ENCODE assay signal across 8 mouse cellular contexts in genomic region chr13:58149033-58149558, GRCm38 (mm10). TPM values are rescaled to one million over a fixed set of nuclear protein-coding genes. Genes with fewer than 3 reads are reported as not detected.
A peak's percentile ranks its signal among the peaks of the same experiment; 100 is the strongest.
DNase-seq lines count a peak whose midpoint lies in the region; ATAC-seq and TF ChIP-seq lines count a peak whose summit lies in the region.

No protein-coding gene starts in this region.

- TF ChIP-seq POLR2A in kidney, adult 2 months (IDR thresholded peaks at IDR 0.05; ENCODE audit: low read depth, low read length), result no peak
- no peak for TF ChIP-seq POLR2A in myocyte (IDR thresholded peaks at IDR 0.05; ENCODE audit: insufficient read length, low read depth)

- peak overlapping the region; percentile 89 for H3K4me2 ChIP-seq in liver, embryonic 11.5 days
- H3K4me2 ChIP-seq in myocyte (ENCODE audit: low read depth), result peak overlapping the region; percentile 90

- WGBS in kidney, adult 2 months, result 34% methylated on average over 5 of the region's 5 CpGs
- WGBS in liver, embryonic 11.5 days, result 47% methylated on average over 5 of the region's 5 CpGs

- ATAC-seq in liver, embryonic 11.5 days (replicated peaks; ENCODE audit: low FRiP score), result peak; percentile 53; the same call in 1 of the 2 replicates

- no peak overlapping the region for H3K27ac ChIP-seq in kidney, adult 2 months (ENCODE audit: insufficient read depth, low read depth, low read length)
- no peak overlapping the region; the same call in 1 of the 2 replicates for H3K27ac ChIP-seq in liver, embryonic 11.5 days (ENCODE audit: low read depth, low read length)

- H3K9me3 ChIP-seq in liver, embryonic 11.5 days (ENCODE audit: control insufficient read depth, low read length), result no peaks in the 10 kb centered on the region

- H3K9ac ChIP-seq in liver, embryonic 11.5 days (ENCODE audit: low read depth, low read length), result no peak overlapping the region

- intact Hi-C loops in heart, postnatal 10 days (cut with DNase I), result no loop called here

- TF ChIP-seq CTCF in kidney, adult 2 months (conservative IDR thresholded peaks at IDR 0.05; ENCODE audit: insufficient read depth, insufficient read length, low read depth, low read length), result 0 out of 2 replicates have a peak, but pooled peaks have one; percentile 18

- no peak overlapping the region for H3ac ChIP-seq in myocyte (ENCODE audit: control insufficient read depth, insufficient read length)

- H3K79me2 ChIP-seq in myocyte (ENCODE audit: control insufficient read depth, insufficient read depth), result no peaks in the 10 kb centered on the region

- peak; percentile 44 for DNase-seq in kidney, adult 2 months
- no peak for DNase-seq in kidney, adult 11 months
- DNase-seq in embryo, embryonic 10.5 days (ENCODE audit: low spot score), result peak; percentile 63
- peak; percentile 28 to 52 for DNase-seq in heart, postnatal 10 days
- no peak for DNase-seq in liver, embryonic 11.5 days (ENCODE audit: low spot score)
- DNase-seq in frontal cortex, postnatal 36 days (ENCODE audit: low spot score in 2 of 2), result no peak
- DNase-seq in ovary, adult 18-20 months (ENCODE audit: low spot score), result no peak

- H3K4me1 ChIP-seq in kidney, adult 2 months (ENCODE audit: control insufficient read depth, insufficient read depth, low read length), result no peaks in the 10 kb centered on the region
- no peaks in the 10 kb centered on the region for H3K4me1 ChIP-seq in liver, embryonic 11.5 days (replicated peaks; ENCODE audit: control insufficient read depth, insufficient read depth, low read length)

- no peak overlapping the region for H3K4me3 ChIP-seq in kidney, adult 2 months (ENCODE audit: insufficient read depth, low read depth, low read length)
- H3K4me3 ChIP-seq in liver, embryonic 11.5 days (ENCODE audit: low read depth, low read length), result peak overlapping the region; percentile 48
- H3K4me3 ChIP-seq in myocyte, result no peak overlapping the region

- H3K36me3 ChIP-seq in kidney, adult 2 months (ENCODE audit: control insufficient read depth, insufficient read depth, low read length), result no peaks in the 10 kb centered on the region
- H3K36me3 ChIP-seq in liver, embryonic 11.5 days (ENCODE audit: control insufficient read depth, insufficient read depth, low read length), result no peaks in the 10 kb centered on the region
- H3K36me3 ChIP-seq in myocyte (ENCODE audit: control insufficient read depth, insufficient read depth), result no peaks in the 10 kb centered on the region

- H3K27me3 ChIP-seq in kidney, adult 2 months (replicated peaks; ENCODE audit: control insufficient read depth, insufficient read depth, low read length), result no peaks in the 10 kb centered on the region
- no peaks in the 10 kb centered on the region for H3K27me3 ChIP-seq in liver, embryonic 11.5 days (replicated peaks; ENCODE audit: control insufficient read depth, insufficient read depth, low read length)
- H3K27me3 ChIP-seq in myocyte (ENCODE audit: control insufficient read depth, insufficient read depth, insufficient read length), result peaks cover 8% of the 10 kb centered on the region

TF ChIP-seq in myocyte, 11 proteins besides CTCF, POLR2A, EP300 and RAD21:
- TF ChIP-seq TCF12 (IDR thresholded peaks at IDR 0.05; ENCODE audit: insufficient read depth, poor library complexity, severe bottlenecking) (no peak), MYOD1 (IDR thresholded peaks at IDR 0.05; ENCODE audit: control insufficient read depth in 1 of 3, insufficient read length in 2 of 3, low read depth in 2 of 3) (no peak), CEBPB (IDR thresholded peaks at IDR 0.05; ENCODE audit: insufficient read depth, poor library complexity, severe bottlenecking) (no peak), POLR2AphosphoS2 (IDR thresholded peaks at IDR 0.05; ENCODE audit: insufficient read length, low read depth) (no peak), MYOG (IDR thresholded peaks at IDR 0.05; ENCODE audit: control insufficient read depth in 1 of 3, insufficient read depth in 1 of 3, insufficient read length in 2 of 3, low read depth in 2 of 3) (no peak), REST (IDR thresholded peaks at IDR 0.05; ENCODE audit: insufficient read depth, insufficient read length) (no peak), TCF3 (IDR thresholded peaks at IDR 0.05; ENCODE audit: insufficient read length, low read depth) (no peak)

RNA-seq across cellular contexts. Expression of gene Idnk, which starts 8.4 kb away (rescaled TPM):
- 21.0 and 27.4 TPM in 2 replicates for polyA plus RNA-seq in kidney, adult 2 months (2012; rRNA removed)
- total RNA-seq in heart, postnatal 10 days (2021), result 10 to 100 TPM; 21.3 to 22.0 TPM
- polyA plus RNA-seq in liver, embryonic 11.5 days (2014; fragmentation: Nextera tagmentation; extraction: Ambion mirVana), result 37.9 and 38.0 TPM in 2 replicates
- 21.0 TPM for polyA plus RNA-seq in myocyte (2012; fragmentation: generic; extraction: Trizol)

RNA-seq across cellular contexts. Expression of gene Hnrnpa0, which starts 20.7 kb away (rescaled TPM):
- 38.3 and 46.8 TPM in 2 replicates for polyA plus RNA-seq in kidney, adult 2 months (2012; rRNA removed)
- total RNA-seq in heart, postnatal 10 days (2021), result 100 to 1,000 TPM; 139 to 141 TPM
- 18.7 and 22.8 TPM in 2 replicates for polyA plus RNA-seq in liver, embryonic 11.5 days (2014; fragmentation: Nextera tagmentation; extraction: Ambion mirVana)
- 122 TPM for polyA plus RNA-seq in myocyte (2012; fragmentation: generic; extraction: Trizol)

RNA-seq across cellular contexts. Expression of gene Klhl3, which starts 35.7 kb away (rescaled TPM):
- 24.7 and 26.3 TPM in 2 replicates for polyA plus RNA-seq in kidney, adult 2 months (2012; rRNA removed)
- total RNA-seq in heart, postnatal 10 days (2021), result 1 to 10 TPM; 4.3 to 4.8 TPM
- 1.9 and 2.7 TPM in 2 replicates for polyA plus RNA-seq in liver, embryonic 11.5 days (2014; fragmentation: Nextera tagmentation; extraction: Ambion mirVana)
- polyA plus RNA-seq in myocyte (2012; fragmentation: generic; extraction: Trizol), result 0.01 TPM

Comparison
In these comparisons a context has a peak if more than half of its experiments do, and no peak if none do; other contexts are left out.
1. DNase-seq: peak in kidney, adult 2 months (single experiment), embryo, embryonic 10.5 days (single experiment) and heart, postnatal 10 days (2 of 2); none in kidney, adult 11 months (single experiment), liver, embryonic 11.5 days (single experiment), frontal cortex, postnatal 36 days (0 of 2) and ovary, adult 18-20 months (single experiment).